Mouse (Mus musculus): Measurements from ENCODE around the gene Fli1. TPM values are rescaled to one million over a fixed set of nuclear protein-coding genes. Genes with fewer than 3 reads are reported as not detected.

Fli1 gene
- total and polyA plus RNA-seq, 3 experiments = 13.8 to 171 (median 24.3) TPM

DNA sequence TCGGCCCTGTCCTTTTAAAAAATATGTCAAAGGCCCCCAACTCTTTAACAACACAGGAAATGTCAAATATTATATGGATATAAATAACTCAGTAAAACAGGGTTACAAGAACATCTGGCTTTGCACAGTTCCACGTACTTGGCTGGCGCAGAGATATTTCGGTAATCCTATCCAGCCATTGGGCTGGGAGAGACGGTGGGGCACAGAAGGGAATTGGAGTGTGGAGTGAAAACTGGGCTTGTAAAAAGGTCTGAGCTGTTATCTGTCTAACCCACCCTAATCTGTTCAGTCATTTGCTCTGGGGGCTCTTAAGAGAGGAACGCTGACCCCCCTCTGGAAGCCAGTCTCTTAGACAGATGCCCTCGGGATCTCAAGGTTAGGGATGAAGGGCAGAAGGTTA is 24.9 kb upstream of the Fli1 start:
- H3K4me1 ChIP-seq (ENCODE audit: control insufficient read depth in 1 of 2, insufficient read depth in 2 of 2, low read length in 2 of 2) = peaks cover 2 to 18% of the 10 kb centered on the region in 2 experiments; a peak in 3 of 4 replicates
- DNase-seq (ENCODE audit: low read depth, low spot score) = no peak
- no peaks in the 10 kb centered on the region for H3K9me3 ChIP-seq (replicated peaks; ENCODE audit: insufficient read depth, low read length)
- peaks cover 0 to 10% of the 10 kb centered on the region in 2 experiments; a peak in 2 of 4 replicates for H3K36me3 ChIP-seq (ENCODE audit: control insufficient read depth in 1 of 2, insufficient read depth in 2 of 2, low read length in 2 of 2)
- H3K27ac ChIP-seq (ENCODE audit: control insufficient read depth, low read depth, low read length) = no peak overlapping the region
- no peak overlapping the region for H3K4me3 ChIP-seq (ENCODE audit: control insufficient read depth in 1 of 2, insufficient read depth in 1 of 2, low read depth in 2 of 2, low read length in 2 of 2)
- no peak overlapping the region for H3K9ac ChIP-seq (ENCODE audit: control insufficient read depth, low read depth, low read length, poor library complexity, severe bottlenecking)
- TF ChIP-seq USF2 (IDR thresholded peaks at IDR 0.05; ENCODE audit: borderline replicate concordance in 1 of 2, insufficient read depth in 1 of 2, low read depth in 1 of 2, low read length in 2 of 2) = no peak
- no peak for TF ChIP-seq RCOR1 (IDR thresholded peaks at IDR 0.05; ENCODE audit: low read depth, low read length)
- H3K27me3 ChIP-seq (ENCODE audit: control insufficient read depth in 1 of 2, insufficient read depth in 2 of 2, low read length in 2 of 2) = no peaks in the 10 kb centered on the region
- no peaks in the 10 kb centered on the region for H3K79me2 ChIP-seq (ENCODE audit: control insufficient read depth, insufficient read depth, low read length, poor library complexity)

DNA sequence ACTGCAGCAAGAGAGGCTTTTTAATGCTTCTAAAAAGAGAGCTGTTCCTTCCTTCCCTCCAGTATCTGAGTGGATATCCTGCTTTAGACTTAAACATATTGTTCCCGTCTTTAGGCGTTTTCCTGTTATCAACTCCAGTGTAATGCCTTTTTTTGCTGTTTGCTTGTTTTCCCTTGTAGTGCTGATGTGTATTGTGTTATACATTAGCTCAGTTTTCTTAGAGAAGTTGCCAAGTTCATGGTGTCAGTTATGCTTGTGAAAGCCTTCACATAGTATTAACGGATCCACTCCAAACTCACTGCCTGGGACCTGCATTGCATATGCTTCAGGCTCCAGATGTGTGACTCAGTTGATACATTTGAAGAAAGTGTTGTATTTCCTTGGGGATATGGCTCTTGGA is 22.6 kb upstream of the Fli1 start:
- Histone ChIP-seq H3K36me3 (ENCODE audit: control insufficient read depth in 1 of 2, insufficient read depth in 2 of 2, low read length in 2 of 2) (peaks cover 0 to 9% of the 10 kb centered on the region in 2 experiments; a peak in 2 of 4 replicates), H3K9ac (ENCODE audit: control insufficient read depth, low read depth, low read length, poor library complexity, severe bottlenecking) (no peak overlapping the region), H3K4me3 (ENCODE audit: control insufficient read depth in 1 of 2, insufficient read depth in 1 of 2, low read depth in 2 of 2, low read length in 2 of 2) (no peak overlapping the region), H3K9me3 (replicated peaks; ENCODE audit: insufficient read depth, low read length) (no peaks in the 10 kb centered on the region), H3K27ac (ENCODE audit: control insufficient read depth, low read depth, low read length) (no peak overlapping the region), H3K27me3 (ENCODE audit: control insufficient read depth in 1 of 2, insufficient read depth in 2 of 2, low read length in 2 of 2) (no peaks in the 10 kb centered on the region), H3K4me1 (ENCODE audit: control insufficient read depth in 1 of 2, insufficient read depth in 2 of 2, low read length in 2 of 2) (peaks cover 1 to 20% of the 10 kb centered on the region in 2 experiments; a peak in 2 of 4 replicates), H3K79me2 (ENCODE audit: control insufficient read depth, insufficient read depth, low read length, poor library complexity) (no peaks in the 10 kb centered on the region)
- no peak for DNase-seq (ENCODE audit: low read depth, low spot score)
- no peak for TF ChIP-seq POLR2AphosphoS5 (IDR thresholded peaks at IDR 0.05; ENCODE audit: borderline replicate concordance, low read depth, low read length)
- no peak for TF ChIP-seq JUND (IDR thresholded peaks at IDR 0.05; ENCODE audit: low read depth, low read length)
- no peak for TF ChIP-seq USF2 (IDR thresholded peaks at IDR 0.05; ENCODE audit: borderline replicate concordance in 1 of 2, insufficient read depth in 1 of 2, low read depth in 1 of 2, low read length in 2 of 2)
- TF ChIP-seq SMC3 (IDR thresholded peaks at IDR 0.05; ENCODE audit: low read depth, low read length) = no peak
- no peak for TF ChIP-seq TAL1 (IDR thresholded peaks at IDR 0.05; ENCODE audit: low read length)
- no peak for TF ChIP-seq GATA1 (IDR thresholded peaks at IDR 0.05; ENCODE audit: low read depth, low read length)
- no peak for TF ChIP-seq EP300 (IDR thresholded peaks at IDR 0.05; ENCODE audit: low read depth in 1 of 2, low read length in 2 of 2)
- TF ChIP-seq NELFE (IDR thresholded peaks at IDR 0.05; ENCODE audit: low read depth, low read length) = no peak
- TF ChIP-seq KAT2A (conservative IDR thresholded peaks at IDR 0.05; ENCODE audit: low read depth, low read length) = no peak
- no peak for TF ChIP-seq ZMIZ1 (IDR thresholded peaks at IDR 0.05; ENCODE audit: low read depth, low read length)
- TF ChIP-seq BHLHE40 (IDR thresholded peaks at IDR 0.05; ENCODE audit: borderline replicate concordance, low read depth, low read length) = no peak
- TF ChIP-seq RAD21 (IDR thresholded peaks at IDR 0.05; ENCODE audit: low read depth, low read length) = no peak

DNA sequence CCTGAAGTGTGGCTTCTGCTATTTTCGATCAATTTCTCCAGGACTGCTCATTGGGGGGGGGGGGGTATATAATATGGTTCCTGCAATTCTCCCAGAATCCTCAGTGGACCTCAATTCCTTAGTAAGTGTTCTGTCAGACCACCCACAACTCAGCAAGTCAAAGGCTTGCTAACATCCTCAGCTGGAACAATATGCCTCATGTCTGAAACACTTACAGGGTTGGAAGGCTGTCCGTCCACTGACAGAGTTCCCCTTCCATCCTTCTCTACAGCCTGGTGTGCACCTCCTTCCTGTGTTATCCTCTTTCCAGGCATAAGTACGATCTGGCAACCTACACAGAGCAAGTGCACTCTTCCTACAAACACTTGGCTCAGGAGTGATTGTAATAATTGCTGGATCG is 20.2 kb upstream of the Fli1 start:
- TF ChIP-seq ZKSCAN1 (IDR thresholded peaks at IDR 0.05; ENCODE audit: low read depth, low read length) = no peak
- no peak for TF ChIP-seq JUND (IDR thresholded peaks at IDR 0.05; ENCODE audit: low read depth, low read length)
- no peak for TF ChIP-seq CTCF (IDR thresholded peaks at IDR 0.05 in 2 of 3, conservative IDR thresholded peaks at IDR 0.05 in 1 of 3; ENCODE audit: control insufficient read depth in 1 of 3, insufficient read depth in 1 of 3, low read depth in 2 of 3, low read length in 3 of 3, poor library complexity in 1 of 3, severe bottlenecking in 1 of 3)
- TF ChIP-seq CHD2 (IDR thresholded peaks at IDR 0.05; ENCODE audit: low read length) = no peak
- Histone ChIP-seq H3K79me2 (ENCODE audit: control insufficient read depth, insufficient read depth, low read length, poor library complexity) (no peaks in the 10 kb centered on the region), H3K9ac (ENCODE audit: control insufficient read depth, low read depth, low read length, poor library complexity, severe bottlenecking) (peak overlapping the region; percentile 22; the same call in 1 of the 2 replicates), H3K36me3 (ENCODE audit: control insufficient read depth in 1 of 2, insufficient read depth in 2 of 2, low read length in 2 of 2) (peaks cover 0 to 18% of the 10 kb centered on the region in 2 experiments; a peak in 2 of 4 replicates), H3K4me3 (ENCODE audit: control insufficient read depth in 1 of 2, insufficient read depth in 1 of 2, low read depth in 2 of 2, low read length in 2 of 2) (peak overlapping the region; percentile 24 to 33), H3K9me3 (replicated peaks; ENCODE audit: insufficient read depth, low read length) (no peaks in the 10 kb centered on the region), H3K27ac (ENCODE audit: control insufficient read depth, low read depth, low read length) (peak overlapping the region; percentile 13), H3K4me1 (ENCODE audit: control insufficient read depth in 1 of 2, insufficient read depth in 2 of 2, low read length in 2 of 2) (peaks cover 11 to 28% of the 10 kb centered on the region in 2 experiments), H3K27me3 (ENCODE audit: control insufficient read depth in 1 of 2, insufficient read depth in 2 of 2, low read length in 2 of 2) (no peaks in the 10 kb centered on the region)
- no peak for DNase-seq (ENCODE audit: low read depth, low spot score)
